Mouse (Mus musculus) megakaryocyte, embryonic 14.5 days (primary cell): ENCODE data around the gene Gm4869.

ENCODE experiments used
- FLI1 ChIP-seq: IDR thresholded peaks from 2 replicates; pipeline ENCODE4 v1.6.1; 2012; ENCODE audit warnings: low read length, inconsistent platforms, mixed read lengths
- GATA1 ChIP-seq: IDR thresholded peaks from 3 replicates; pipeline ENCODE4 v1.6.1; 2012; ENCODE audit warnings: mixed read lengths, low read length, inconsistent platforms, borderline replicate concordance

- no peak for TF ChIP-seq FLI1
- no peak for TF ChIP-seq GATA1
Measured at GRCm38 (mm10) chr5:140505208-140505780, 59.8 kb downstream of the Gm4869 start, which contains the start of gene Chst12.
